In genomic region chr7:119862167-119862566, GRCm38 (mm10) we compare ENCODE assay signal across 9 mouse cellular contexts. TPM values are rescaled to one million over a fixed set of nuclear protein-coding genes. Genes with fewer than 3 reads are reported as not detected.
DNase-seq lines count a peak whose midpoint lies in the region; ATAC-seq lines count a peak whose summit lies in the region.
"Had no signal": no experiment of that assay in that cellular context is flagged by ENCODE, and none has a peak within 500 bp of the region (broad histone marks: within the 10 kb centered on the region; RNA-seq: fewer than 3 reads in every experiment).

No protein-coding gene starts in this region.

- no peak for DNase-seq in heart, adult 18-20 months
- DNase-seq in MN1 (ENCODE audit: low spot score): peak; percentile 18
- no peak for DNase-seq in hindbrain, embryonic 10.5 days (ENCODE audit: low spot score)
- DNase-seq in midbrain, embryonic 14.5 days: no peak
- DNase-seq in ovary, postnatal 36 days (ENCODE audit: low spot score): no peak
- DNase-seq in layer of hippocampus, adult 9-11 months: no peak
- DNase-seq in adrenal gland, postnatal 25 days: no peak
- DNase-seq: liver, embryonic 13.5 days had no signal

- no peak for ATAC-seq in heart, embryonic 15.5 days (replicated peaks; ENCODE audit: insufficient number of reproducible peaks, insufficient read depth, low FRiP score, low read depth)
- ATAC-seq in midbrain, embryonic 14.5 days (ENCODE audit: low FRiP score, low TSS enrichment): 0 out of 2 replicates have a peak, but pooled peaks have one; percentile 16

- peaks cover 14% of the 10 kb centered on the region for H3K4me1 ChIP-seq in heart, embryonic 15.5 days (replicated peaks)
- peaks cover 36% of the 10 kb centered on the region for H3K4me1 ChIP-seq in hindbrain, embryonic 10.5 days (replicated peaks)
- H3K4me1 ChIP-seq in midbrain, embryonic 14.5 days (ENCODE audit: control insufficient read depth, insufficient read depth, low read length): peaks cover 19% of the 10 kb centered on the region

- H3K9me3 ChIP-seq in heart, embryonic 15.5 days (replicated peaks): no peaks in the 10 kb centered on the region
- no peaks in the 10 kb centered on the region for H3K9me3 ChIP-seq in hindbrain, embryonic 10.5 days
- no peaks in the 10 kb centered on the region for H3K9me3 ChIP-seq in midbrain, embryonic 14.5 days (ENCODE audit: control insufficient read depth, low read length)
- H3K9me3 ChIP-seq: liver, embryonic 13.5 days had no signal

- H3K4me2 ChIP-seq in heart, embryonic 15.5 days: no peak overlapping the region
- H3K4me2 ChIP-seq in midbrain, embryonic 14.5 days (ENCODE audit: low read length): no peak overlapping the region
- H3K4me2 ChIP-seq: liver, embryonic 13.5 days had no signal

- H3K36me3 ChIP-seq in heart, embryonic 15.5 days: peaks cover 6% of the 10 kb centered on the region; the same call in 1 of the 2 replicates
- H3K36me3 ChIP-seq in hindbrain, embryonic 10.5 days: peaks cover 25% of the 10 kb centered on the region
- H3K36me3 ChIP-seq in midbrain, embryonic 14.5 days (ENCODE audit: control insufficient read depth, insufficient read depth, low read length): peaks cover 23% of the 10 kb centered on the region

- no peak overlapping the region for H3K9ac ChIP-seq in heart, embryonic 15.5 days
- H3K9ac ChIP-seq in midbrain, embryonic 14.5 days (replicated peaks; ENCODE audit: low read length): 0 out of 2 replicates have a peak overlapping the region, but pooled peaks have one; percentile 39
- H3K9ac ChIP-seq: liver, embryonic 13.5 days had no signal

- H3K27me3 ChIP-seq in heart, embryonic 15.5 days: no peaks in the 10 kb centered on the region
- H3K27me3 ChIP-seq in hindbrain, embryonic 10.5 days (ENCODE audit: insufficient read depth, poor library complexity, severe bottlenecking): no peaks in the 10 kb centered on the region
- H3K27me3 ChIP-seq in midbrain, embryonic 14.5 days (ENCODE audit: control insufficient read depth, insufficient read depth, low read length): no peaks in the 10 kb centered on the region
- H3K27me3 ChIP-seq: liver, embryonic 13.5 days had no signal

- peak overlapping the region; percentile 54 for H3K27ac ChIP-seq in heart, embryonic 15.5 days
- peak overlapping the region; percentile 79 for H3K27ac ChIP-seq in hindbrain, embryonic 10.5 days
- peak overlapping the region; percentile 70 for H3K27ac ChIP-seq in midbrain, embryonic 14.5 days (replicated peaks; ENCODE audit: low read depth, low read length)
- H3K27ac ChIP-seq: liver, embryonic 13.5 days had no signal

- 56% methylated on average over 1 of the region's 1 CpGs for WGBS in heart, embryonic 15.5 days
- 69% methylated on average over 1 of the region's 1 CpGs for WGBS in hindbrain, embryonic 10.5 days
- WGBS in midbrain, embryonic 14.5 days: 34% methylated on average over 1 of the region's 1 CpGs

- H3K4me3 ChIP-seq in heart, embryonic 15.5 days: no peak overlapping the region
- H3K4me3 ChIP-seq in hindbrain, embryonic 10.5 days: no peak overlapping the region
- H3K4me3 ChIP-seq in midbrain, embryonic 14.5 days (replicated peaks; ENCODE audit: low read depth, low read length): no peak overlapping the region
- H3K4me3 ChIP-seq: liver, embryonic 13.5 days had no signal

RNA-seq across cellular contexts. Expression of gene Lyrm1, which starts 33.5 kb away (rescaled TPM):
- polyA plus RNA-seq in heart, embryonic 15.5 days (2015; fragmentation: Nextera tagmentation; extraction: Ambion mirVana): 7.6 and 8.9 TPM in 2 replicates
- 1 to 10 TPM; 7.2 to 9.6 TPM for total RNA-seq in heart, adult 18-20 months (2021)
- polyA plus RNA-seq in hindbrain, embryonic 10.5 days (2016; fragmentation: Nextera tagmentation; extraction: Ambion mirVana): 12.0 and 14.3 TPM in 2 replicates
- 22.8 and 23.7 TPM in 2 replicates for polyA plus RNA-seq in midbrain, embryonic 14.5 days (2014; fragmentation: Nextera tagmentation; extraction: Ambion mirVana)
- 7.7 and 11.4 TPM in 2 replicates for total RNA-seq in adrenal gland, postnatal 25 days (2021)

RNA-seq across cellular contexts. Expression of gene Dcun1d3, which starts 33.9 kb away (rescaled TPM):
- polyA plus RNA-seq in heart, embryonic 15.5 days (2015; fragmentation: Nextera tagmentation; extraction: Ambion mirVana): 6.8 and 7.4 TPM in 2 replicates
- total RNA-seq in heart, adult 18-20 months (2021): 10 to 100 TPM; 13.1 to 15.3 TPM
- polyA plus RNA-seq in hindbrain, embryonic 10.5 days (2016; fragmentation: Nextera tagmentation; extraction: Ambion mirVana): 11.4 and 14.7 TPM in 2 replicates
- 12.2 and 15.1 TPM in 2 replicates for polyA plus RNA-seq in midbrain, embryonic 14.5 days (2014; fragmentation: Nextera tagmentation; extraction: Ambion mirVana)
- 27.5 and 28.3 TPM in 2 replicates for total RNA-seq in adrenal gland, postnatal 25 days (2021)
